11 mouse cellular contexts compared by ENCODE assay signal in genomic region chr2:84051883-84052331, GRCm38 (mm10).
DNase-seq lines count a peak whose midpoint lies in the region; ATAC-seq lines count a peak whose summit lies in the region.
"Had no signal": no experiment of that assay in that cellular context is flagged by ENCODE, and none has a peak within 500 bp of the region (broad histone marks: within the 10 kb centered on the region; RNA-seq: fewer than 3 reads in every experiment).

No protein-coding gene starts in this region.

- no peak for DNase-seq in forebrain, embryonic 11.5 days (ENCODE audit: low spot score)
- no peak for DNase-seq in forebrain, embryonic 14.5 days (ENCODE audit: low spot score)
- peak; percentile 57 for DNase-seq in midbrain, embryonic 11.5 days (ENCODE audit: low spot score, missing footprints)
- DNase-seq in spleen, postnatal 36 days (ENCODE audit: low spot score in 2 of 2): peak; percentile 21 to 57
- no peak for DNase-seq in gastrocnemius, postnatal 4 days (ENCODE audit: low spot score in 2 of 2)
- DNase-seq in cerebellum, adult 8-10 months: no peak

- WGBS in forebrain, embryonic 11.5 days: 75% methylated on average over 3 of the region's 3 CpGs
- 72% methylated on average over 3 of the region's 3 CpGs for WGBS in forebrain, embryonic 14.5 days
- 74% methylated on average over 3 of the region's 3 CpGs for WGBS in midbrain, embryonic 11.5 days
- WGBS in midbrain, embryonic 13.5 days: 81% methylated on average over 3 of the region's 3 CpGs

- H3K4me2 ChIP-seq in forebrain, embryonic 11.5 days (ENCODE audit: low read depth, low read length, severe bottlenecking): no peak overlapping the region
- H3K4me2 ChIP-seq in forebrain, embryonic 14.5 days (ENCODE audit: low read length): no peak overlapping the region
- H3K4me2 ChIP-seq in midbrain, embryonic 11.5 days: no peak overlapping the region
- no peak overlapping the region for H3K4me2 ChIP-seq in midbrain, embryonic 13.5 days (replicated peaks)
- H3K4me2 ChIP-seq: embryonic facial prominence, embryonic 12.5 days; limb, embryonic 12.5 days had no signal

- no peaks in the 10 kb centered on the region for H3K36me3 ChIP-seq in forebrain, embryonic 11.5 days (ENCODE audit: control insufficient read depth, insufficient read depth, low read length)
- no peaks in the 10 kb centered on the region for H3K36me3 ChIP-seq in forebrain, embryonic 14.5 days (ENCODE audit: control insufficient read depth, insufficient read depth, low read length)
- no peaks in the 10 kb centered on the region for H3K36me3 ChIP-seq in midbrain, embryonic 11.5 days (ENCODE audit: control insufficient read depth, insufficient read depth, low read length)
- H3K36me3 ChIP-seq in midbrain, embryonic 13.5 days: no peaks in the 10 kb centered on the region
- H3K36me3 ChIP-seq: embryonic facial prominence, embryonic 12.5 days; limb, embryonic 12.5 days had no signal

- H3K9ac ChIP-seq in forebrain, embryonic 11.5 days (ENCODE audit: low read length): no peak overlapping the region
- H3K9ac ChIP-seq in forebrain, embryonic 14.5 days (ENCODE audit: low read length): no peak overlapping the region
- no peak overlapping the region for H3K9ac ChIP-seq in midbrain, embryonic 11.5 days (ENCODE audit: low read length)
- H3K9ac ChIP-seq in midbrain, embryonic 13.5 days (replicated peaks): no peak overlapping the region
- H3K9ac ChIP-seq: embryonic facial prominence, embryonic 12.5 days; limb, embryonic 12.5 days had no signal

- no peak overlapping the region for H3K4me3 ChIP-seq in forebrain, embryonic 11.5 days (ENCODE audit: low read depth, low read length)
- H3K4me3 ChIP-seq in forebrain, embryonic 14.5 days (ENCODE audit: low read depth, low read length): no peak overlapping the region
- no peak overlapping the region for H3K4me3 ChIP-seq in midbrain, embryonic 11.5 days (ENCODE audit: low read depth, low read length)
- H3K4me3 ChIP-seq in midbrain, embryonic 13.5 days (replicated peaks): no peak overlapping the region
- H3K4me3 ChIP-seq: embryonic facial prominence, embryonic 12.5 days; limb, embryonic 12.5 days had no signal

- no peaks in the 10 kb centered on the region for H3K27me3 ChIP-seq in forebrain, embryonic 11.5 days (ENCODE audit: control insufficient read depth, insufficient read depth, low read length)
- no peaks in the 10 kb centered on the region for H3K27me3 ChIP-seq in forebrain, embryonic 14.5 days (replicated peaks; ENCODE audit: control insufficient read depth, insufficient read depth, low read length)
- H3K27me3 ChIP-seq in midbrain, embryonic 11.5 days (ENCODE audit: control insufficient read depth, insufficient read depth, low read length): no peaks in the 10 kb centered on the region
- H3K27me3 ChIP-seq in midbrain, embryonic 13.5 days: no peaks in the 10 kb centered on the region
- H3K27me3 ChIP-seq: embryonic facial prominence, embryonic 12.5 days; limb, embryonic 12.5 days had no signal

- no peaks in the 10 kb centered on the region for H3K9me3 ChIP-seq in forebrain, embryonic 11.5 days (ENCODE audit: control insufficient read depth, low read length)
- no peaks in the 10 kb centered on the region for H3K9me3 ChIP-seq in forebrain, embryonic 14.5 days (replicated peaks; ENCODE audit: control insufficient read depth, low read length)
- no peaks in the 10 kb centered on the region for H3K9me3 ChIP-seq in midbrain, embryonic 11.5 days (ENCODE audit: control insufficient read depth, low read length)
- no peaks in the 10 kb centered on the region for H3K9me3 ChIP-seq in midbrain, embryonic 13.5 days
- H3K9me3 ChIP-seq: embryonic facial prominence, embryonic 12.5 days; limb, embryonic 12.5 days had no signal

- H3K4me1 ChIP-seq in forebrain, embryonic 11.5 days (replicated peaks; ENCODE audit: control insufficient read depth, insufficient read depth, low read length): no peaks in the 10 kb centered on the region
- H3K4me1 ChIP-seq in forebrain, embryonic 14.5 days (ENCODE audit: control insufficient read depth, insufficient read depth, low read length): no peaks in the 10 kb centered on the region
- H3K4me1 ChIP-seq in midbrain, embryonic 11.5 days (ENCODE audit: control insufficient read depth, insufficient read depth, low read length): no peaks in the 10 kb centered on the region
- no peaks in the 10 kb centered on the region for H3K4me1 ChIP-seq in midbrain, embryonic 13.5 days (replicated peaks)
- H3K4me1 ChIP-seq: embryonic facial prominence, embryonic 12.5 days had no signal

- 0 out of 2 replicates have a peak, but pooled peaks have one; percentile 44 for ATAC-seq in forebrain, embryonic 11.5 days (replicated peaks; ENCODE audit: low FRiP score)
- no peak for ATAC-seq in forebrain, embryonic 14.5 days
- ATAC-seq in midbrain, embryonic 11.5 days (ENCODE audit: low FRiP score): no peak
- ATAC-seq in midbrain, embryonic 13.5 days: no peak
- ATAC-seq in erythroid progenitor cell, adult 5-6 weeks (replicated peaks; ENCODE audit: low FRiP score, poor library complexity, severe bottlenecking): peak; percentile 95
- ATAC-seq: Patski had no signal

- H3K27ac ChIP-seq in forebrain, embryonic 11.5 days (ENCODE audit: low read depth, low read length): no peak overlapping the region
- no peak overlapping the region for H3K27ac ChIP-seq in forebrain, embryonic 14.5 days (ENCODE audit: low read depth, low read length)
- H3K27ac ChIP-seq in midbrain, embryonic 11.5 days (ENCODE audit: low read depth, low read length): no peak overlapping the region
- no peak overlapping the region for H3K27ac ChIP-seq in midbrain, embryonic 13.5 days
- H3K27ac ChIP-seq: embryonic facial prominence, embryonic 12.5 days; limb, embryonic 12.5 days had no signal

Comparison
In these comparisons a context has a peak if more than half of its experiments do, and no peak if none do; other contexts are left out.
1. ATAC-seq: peak in forebrain, embryonic 11.5 days (single experiment) and erythroid progenitor cell, adult 5-6 weeks (single experiment); none in forebrain, embryonic 14.5 days (single experiment), midbrain, embryonic 11.5 days (single experiment) and midbrain, embryonic 13.5 days (single experiment).
2. DNase-seq: peak in midbrain, embryonic 11.5 days (single experiment) and spleen, postnatal 36 days (2 of 2); none in forebrain, embryonic 11.5 days (single experiment), forebrain, embryonic 14.5 days (single experiment), gastrocnemius, postnatal 4 days (0 of 2) and cerebellum, adult 8-10 months (single experiment).